Mouse (Mus musculus) adipocyte (in vitro differentiated cells): ENCODE measurements around the gene Hmgcs2.

Experiments
- DNase-seq: peaks from one replicate; pipeline ENCODE4 v3.0.0-alpha.2; 2016; ENCODE audit warnings: low spot score

Hmgcs2 gene

GRCm38 (mm10) chr3:98280204-98280932, at the start of gene Hmgcs2:
Gene Hmgcs2 (plus strand): TSS chr3:98280435.
- DNase-seq = peak; percentile 19

GRCm38 (mm10) chr3:98233504-98233903, 46.7 kb upstream of the Hmgcs2 start:
- no peak for DNase-seq

- DNase-seq = no peak
Measured at GRCm38 (mm10) chr3:98236266-98236665, 44.0 kb upstream of the Hmgcs2 start.

GRCm38 (mm10) chr3:98237240-98237639, 43.0 kb upstream of the Hmgcs2 start:
- no peak for DNase-seq

- DNase-seq = no peak
Measured at GRCm38 (mm10) chr3:98238150-98238549, 42.1 kb upstream of the Hmgcs2 start.

GRCm38 (mm10) chr3:98242051-98242450, 38.2 kb upstream of the Hmgcs2 start:
- DNase-seq = no peak

- no peak for DNase-seq
Measured at GRCm38 (mm10) chr3:98242458-98243037, 37.7 kb upstream of the Hmgcs2 start.

- DNase-seq = no peak
Measured at GRCm38 (mm10) chr3:98245892-98246291, 34.3 kb upstream of the Hmgcs2 start.

GRCm38 (mm10) chr3:98246985-98247751, 33.1 kb upstream of the Hmgcs2 start:
- no peak for DNase-seq

GRCm38 (mm10) chr3:98249378-98249777, 30.9 kb upstream of the Hmgcs2 start:
- no peak for DNase-seq

GRCm38 (mm10) chr3:98249833-98250448, 30.3 kb upstream of the Hmgcs2 start:
- DNase-seq = no peak

GRCm38 (mm10) chr3:98254059-98254458, 26.2 kb upstream of the Hmgcs2 start:
- DNase-seq = no peak

- DNase-seq = peak; percentile 33
Measured at GRCm38 (mm10) chr3:98254656-98255583, 25.3 kb upstream of the Hmgcs2 start.

GRCm38 (mm10) chr3:98258723-98259122, 21.5 kb upstream of the Hmgcs2 start:
- no peak for DNase-seq

- DNase-seq = peak; percentile 48
Measured at GRCm38 (mm10) chr3:98259271-98259751, 20.9 kb upstream of the Hmgcs2 start.

GRCm38 (mm10) chr3:98260534-98260933, 19.7 kb upstream of the Hmgcs2 start:
- DNase-seq = no peak

- no peak for DNase-seq
Measured at GRCm38 (mm10) chr3:98261415-98261814, 18.8 kb upstream of the Hmgcs2 start.

- DNase-seq = no peak
Measured at GRCm38 (mm10) chr3:98262133-98262532, 18.1 kb upstream of the Hmgcs2 start.

GRCm38 (mm10) chr3:98267249-98267651, 13.0 kb upstream of the Hmgcs2 start:
- DNase-seq = peak; percentile 6

GRCm38 (mm10) chr3:98273623-98274398, 6.4 kb upstream of the Hmgcs2 start:
- no peak for DNase-seq
